Mouse (Mus musculus) forebrain, embryonic 16.5 days (tissue): Measurements from ENCODE around the gene Sestd1. TPM values are rescaled to one million over a fixed set of nuclear protein-coding genes. Genes with fewer than 3 reads are reported as not detected.

Experiments
- ATAC-seq: fragments of 200-750 bp; cut with Nextera tagmentation; 2 replicates; pipeline ENCODE4 v1.8.0; 2017; ENCODE audit warnings: mild to moderate bottlenecking, moderate library complexity
- H3K27ac ChIP-seq: fragments of 300-500 bp; sonication (generic); 2 replicates; pipeline ENCODE4 v1.5.1; 2014; ENCODE audit warnings: low read length, control low read depth
- H3K27me3 ChIP-seq: fragments of 300-500 bp; sonication (generic); replicated peaks from 2 replicates; pipeline ENCODE4 v1.6.1; 2014; ENCODE audit warnings: low read length; ENCODE audit not compliant: control insufficient read depth, insufficient read depth
- H3K36me3 ChIP-seq: fragments of 300-500 bp; sonication (generic); 2 replicates; pipeline ENCODE4 v1.6.1; 2014; ENCODE audit not compliant: control insufficient read depth, insufficient read depth
- H3K4me1 ChIP-seq: fragments of 300-500 bp; sonication (generic); replicated peaks from 2 replicates; pipeline ENCODE4 v1.6.1; 2014; ENCODE audit warnings: low read length; ENCODE audit not compliant: control insufficient read depth, insufficient read depth
- H3K4me2 ChIP-seq: fragments of 300-500 bp; sonication (generic); 2 replicates; pipeline ENCODE4 v1.6.1; 2014; ENCODE audit warnings: mild to moderate bottlenecking, low read length, control low read depth
- H3K4me3 ChIP-seq: fragments of 300-500 bp; sonication (generic); replicated peaks from 2 replicates; pipeline ENCODE4 v1.5.1; 2014; ENCODE audit warnings: mild to moderate bottlenecking, low read length, control low read depth
- H3K9ac ChIP-seq: fragments of 300-500 bp; sonication (generic); replicated peaks from 2 replicates; pipeline ENCODE4 v1.6.1; 2014; ENCODE audit warnings: low read depth, low read length, control low read depth
- H3K9me3 ChIP-seq: fragments of 300-500 bp; sonication (generic); 2 replicates; pipeline ENCODE4 v1.6.1; 2016; ENCODE audit warnings: low read length; ENCODE audit not compliant: control insufficient read depth
- WGBS: fragments of 180-500 bp; shearing (Covaris S2); extraction: QIAGEN DNeasy Blood & Tissue Kit; methylation state at CpG from one replicate; pipeline ENCODE4 v1.1.7; 2014; 5-methylcytosine and 5-hydroxymethylcytosine counted together
- polyA plus RNA-seq: library from polyadenylated mRNA; unstranded; fragments of >200 nt; fragmentation: Nextera tagmentation; extraction: Ambion mirVana; gene quantifications from 2 replicates; pipeline ENCODE4 v1.2.1, GENCODE M21; 2015

Gene Sestd1
- polyA plus RNA-seq, 1 experiment from 2014 or later, result 38.4 TPM

DNA sequence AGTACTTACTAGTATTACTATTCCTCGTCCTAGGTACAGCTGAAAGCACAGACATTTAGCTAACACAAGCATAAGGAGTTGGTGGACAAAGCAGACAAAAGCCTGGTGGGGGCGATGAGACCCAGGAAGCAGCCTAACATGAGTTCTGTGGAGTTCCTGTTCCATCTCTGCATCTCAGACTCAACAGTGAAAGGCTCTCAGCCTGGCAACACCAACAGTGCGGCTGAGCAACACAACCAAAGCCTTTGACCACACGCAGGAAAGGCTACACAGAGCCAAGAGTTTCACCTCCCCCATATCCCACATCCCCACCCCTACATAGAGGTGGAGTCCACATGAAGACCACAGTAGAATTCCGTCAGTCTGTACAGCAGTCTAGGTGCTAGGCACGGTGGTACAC is 15.8 kb downstream of the Sestd1 start:
- H3K36me3 ChIP-seq, result no peaks in the 10 kb centered on the region
- H3K4me1 ChIP-seq, result peaks cover 26% of the 10 kb centered on the region
- no peak overlapping the region for H3K4me2 ChIP-seq
- H3K27me3 ChIP-seq, result no peaks in the 10 kb centered on the region
- H3K9me3 ChIP-seq, result no peaks in the 10 kb centered on the region
- H3K9ac ChIP-seq, result no peak overlapping the region
- 81% methylated on average over 6 of the region's 6 CpGs for WGBS
- no peak for ATAC-seq
- H3K27ac ChIP-seq, result no peak overlapping the region
- no peak overlapping the region for H3K4me3 ChIP-seq

DNA sequence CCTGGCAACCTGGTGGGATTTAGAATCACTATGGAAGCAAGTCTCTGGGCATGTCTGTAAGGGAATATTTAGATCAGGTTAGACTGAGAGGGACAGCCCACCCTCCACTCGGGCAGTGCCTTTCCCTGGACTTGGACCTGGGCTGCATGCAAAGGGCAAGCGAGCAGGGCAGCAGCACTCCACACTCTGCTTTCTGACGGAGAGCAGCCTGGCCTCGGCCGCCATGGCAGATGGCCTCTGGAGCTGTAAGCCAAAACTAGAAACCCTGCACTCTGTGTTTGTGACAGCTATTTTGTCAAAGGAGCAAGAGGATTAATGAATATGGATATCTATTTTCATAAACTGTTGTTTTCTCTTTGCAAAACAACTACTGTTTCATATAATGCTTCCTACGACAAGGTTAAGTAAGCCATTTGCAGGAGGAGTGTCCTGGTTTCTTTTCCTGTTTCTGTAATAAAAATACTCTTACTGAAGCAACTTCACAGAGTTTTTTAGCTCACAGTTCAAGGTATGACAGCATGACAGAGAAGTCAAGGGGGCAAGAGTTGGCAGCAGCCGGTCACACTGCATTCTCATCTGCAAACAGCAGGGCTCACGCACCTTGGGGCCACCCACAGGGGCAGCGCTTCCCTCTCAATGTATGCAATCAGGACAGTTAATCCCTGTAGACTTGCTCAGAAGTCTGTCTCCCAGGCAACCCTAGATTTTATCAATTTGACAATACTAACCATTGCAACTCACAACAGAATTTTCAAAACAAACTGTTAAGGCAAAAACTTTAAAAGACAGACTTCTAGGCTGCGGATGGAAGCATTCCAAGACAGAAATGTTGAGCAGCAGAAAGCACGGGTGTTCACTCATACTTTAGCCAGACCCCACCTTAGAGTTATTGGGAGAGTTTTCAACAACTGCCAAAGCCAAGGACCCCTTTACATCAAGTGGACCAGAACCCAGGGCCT is 16.6 kb downstream of the Sestd1 start:
- ATAC-seq, result peak; percentile 61
- Histone ChIP-seq H3K27me3 (no peaks in the 10 kb centered on the region), H3K9me3 (no peaks in the 10 kb centered on the region), H3K4me2 (no peak overlapping the region), H3K4me1 (peaks cover 23% of the 10 kb centered on the region), H3K4me3 (no peak overlapping the region), H3K27ac (no peak overlapping the region), H3K36me3 (no peaks in the 10 kb centered on the region), H3K9ac (no peak overlapping the region)
- WGBS, result 47% methylated on average over 11 of the region's 11 CpGs

DNA sequence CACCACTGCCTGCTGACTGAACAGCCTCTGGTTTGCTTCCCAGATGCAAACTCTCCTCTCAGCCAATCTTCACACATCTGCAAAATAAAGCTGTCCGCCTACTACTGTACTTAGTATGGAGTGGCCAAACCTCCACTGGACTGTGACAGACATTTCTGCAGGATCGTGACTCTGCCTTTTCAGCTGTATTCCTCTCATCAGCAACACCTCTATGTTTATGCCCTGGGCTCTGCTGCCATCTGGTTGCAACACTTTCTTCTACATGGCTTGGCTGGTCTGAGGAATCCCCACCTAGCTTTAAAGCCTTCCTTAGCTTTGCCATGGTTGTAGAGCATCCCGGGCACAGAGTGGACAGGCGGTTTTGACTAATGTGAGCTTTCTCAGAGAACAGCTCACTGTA is 20.3 kb downstream of the Sestd1 start:
- no peak for ATAC-seq

DNA sequence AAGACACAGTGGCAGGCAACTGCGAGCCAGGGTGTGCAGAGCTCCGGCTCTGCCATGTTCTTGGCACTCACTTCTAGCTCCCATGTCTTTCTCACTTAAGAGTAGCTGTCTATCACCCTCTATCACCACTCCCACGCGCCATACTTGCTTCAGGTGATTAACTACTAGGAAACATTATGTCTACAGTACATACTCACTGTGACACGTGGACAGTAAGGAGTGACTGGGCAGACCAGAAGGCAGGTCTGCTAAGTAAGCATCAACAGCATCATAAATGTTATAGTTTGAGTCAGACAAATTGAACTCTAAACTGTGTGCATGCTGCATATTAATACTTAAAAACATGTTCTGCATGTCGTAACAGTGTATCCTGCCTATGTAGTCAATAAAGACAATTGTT is 27.2 kb downstream of the Sestd1 start:
- 91% methylated on average over 6 of the region's 6 CpGs for WGBS
- Histone ChIP-seq H3K4me3 (no peak overlapping the region), H3K9me3 (no peaks in the 10 kb centered on the region), H3K4me1 (peaks cover 11% of the 10 kb centered on the region), H3K9ac (no peak overlapping the region), H3K4me2 (no peak overlapping the region), H3K27me3 (no peaks in the 10 kb centered on the region), H3K36me3 (no peaks in the 10 kb centered on the region), H3K27ac (no peak overlapping the region)
- no peak for ATAC-seq

More for the DNA sequence above, 20.3 kb downstream of the Sestd1 start:
- H3K4me3 ChIP-seq, result no peak overlapping the region
- H3K9me3 ChIP-seq, result no peaks in the 10 kb centered on the region
- H3K9ac ChIP-seq, result no peak overlapping the region
- no peak overlapping the region for H3K27ac ChIP-seq
- 89% methylated on average over 4 of the region's 4 CpGs for WGBS
- no peaks in the 10 kb centered on the region for H3K36me3 ChIP-seq
- no peak overlapping the region for H3K4me2 ChIP-seq
- no peaks in the 10 kb centered on the region for H3K27me3 ChIP-seq
- peaks cover 13% of the 10 kb centered on the region for H3K4me1 ChIP-seq

DNA sequence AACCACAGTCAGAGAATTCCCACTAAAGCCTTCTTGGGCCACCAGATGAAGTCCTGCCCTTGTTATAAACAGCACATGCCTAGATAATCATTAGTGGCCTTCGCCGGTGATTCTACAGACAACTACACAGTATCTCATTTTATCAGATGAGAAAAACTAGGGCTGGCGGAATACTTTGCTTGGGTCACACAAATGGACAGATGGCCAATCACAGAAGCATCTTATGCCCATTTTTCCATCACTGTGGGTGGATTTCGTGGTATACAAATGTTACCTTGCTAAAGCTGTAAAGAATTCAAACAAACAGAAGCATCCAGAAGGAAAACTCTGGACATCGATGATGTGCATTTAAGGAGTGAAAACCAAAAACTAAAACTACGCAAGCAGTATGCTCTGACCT is 28.7 kb downstream of the Sestd1 start:
- Histone ChIP-seq H3K36me3 (no peaks in the 10 kb centered on the region), H3K4me2 (no peak overlapping the region), H3K4me1 (peaks cover 11% of the 10 kb centered on the region), H3K9me3 (no peaks in the 10 kb centered on the region), H3K27ac (no peak overlapping the region), H3K4me3 (no peak overlapping the region), H3K9ac (no peak overlapping the region), H3K27me3 (no peaks in the 10 kb centered on the region)
- no peak for ATAC-seq
- WGBS, result 93% methylated on average over 6 of the region's 6 CpGs

DNA sequence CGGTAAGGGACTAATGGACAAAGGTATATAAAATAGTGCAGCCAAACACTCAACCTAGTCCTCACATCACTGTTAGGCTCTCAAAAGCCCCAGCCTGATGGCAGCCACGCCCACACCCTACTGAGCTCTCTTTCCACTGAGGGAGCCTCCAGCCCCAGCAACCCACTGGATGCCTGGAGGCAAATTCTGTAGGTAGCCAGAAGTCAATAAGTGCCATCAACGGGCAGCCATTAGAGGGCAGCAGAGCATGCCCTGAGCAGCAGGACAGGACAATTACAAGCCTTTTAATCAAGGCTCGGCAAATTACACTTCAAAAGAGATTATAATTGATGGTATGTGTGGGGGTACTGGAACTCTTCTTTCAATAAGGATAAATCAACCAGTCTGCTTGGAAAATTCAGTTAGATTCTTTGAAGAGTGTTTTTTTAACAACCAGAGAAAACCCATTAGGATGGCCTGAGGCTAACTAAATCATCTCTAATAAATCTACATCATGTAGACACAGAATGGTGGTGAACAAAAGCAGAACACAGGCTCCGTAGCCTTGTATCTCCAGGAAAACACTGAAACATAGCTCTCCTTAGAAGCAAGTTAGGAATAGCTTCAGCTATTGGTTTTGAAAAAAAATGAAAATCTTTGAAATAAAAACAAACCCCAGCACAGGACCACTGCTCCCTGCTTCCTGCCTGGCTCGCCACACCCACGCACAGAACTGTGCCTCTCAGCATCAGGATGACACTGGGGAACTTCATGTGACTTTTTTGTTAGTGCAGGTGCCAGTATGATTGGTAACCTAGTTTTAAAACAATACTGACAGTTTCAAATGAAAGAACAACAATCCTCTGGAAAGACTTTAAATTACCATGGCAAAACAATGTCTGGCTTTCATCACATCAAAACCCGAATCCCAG is 30.4 kb downstream of the Sestd1 start:
- H3K4me1 ChIP-seq, result peaks cover 17% of the 10 kb centered on the region
- WGBS, result 39% methylated on average over 8 of the region's 8 CpGs
- no peak overlapping the region for H3K4me3 ChIP-seq
- no peaks in the 10 kb centered on the region for H3K27me3 ChIP-seq
- H3K27ac ChIP-seq, result no peak overlapping the region
- H3K4me2 ChIP-seq, result no peak overlapping the region
- no peaks in the 10 kb centered on the region for H3K36me3 ChIP-seq
- H3K9ac ChIP-seq, result no peak overlapping the region
- ATAC-seq, result peak; percentile 58
- H3K9me3 ChIP-seq, result no peaks in the 10 kb centered on the region

DNA sequence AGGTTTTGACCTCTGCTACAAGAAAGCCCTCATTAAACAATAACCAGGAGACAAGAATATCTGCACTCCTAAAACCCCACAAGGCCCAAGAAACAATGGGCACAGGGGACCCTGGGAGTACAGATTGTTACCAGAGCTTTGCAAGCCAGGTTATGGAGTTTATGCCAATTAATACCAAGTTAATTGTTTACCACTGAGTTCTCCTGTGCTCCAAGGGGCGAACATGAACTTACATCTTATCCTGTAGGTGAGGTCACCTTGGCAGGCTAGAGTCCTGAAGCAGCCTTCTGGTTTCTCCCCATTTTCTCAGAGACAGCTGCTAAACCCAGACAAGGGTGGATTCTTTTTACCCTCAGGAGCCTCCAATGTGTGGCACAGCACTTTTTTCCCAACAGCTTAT is 32.0 kb downstream of the Sestd1 start:
- Histone ChIP-seq H3K9me3 (no peaks in the 10 kb centered on the region), H3K4me2 (no peak overlapping the region), H3K27ac (no peak overlapping the region), H3K36me3 (peaks cover 8% of the 10 kb centered on the region), H3K9ac (no peak overlapping the region), H3K27me3 (no peaks in the 10 kb centered on the region), H3K4me3 (no peak overlapping the region), H3K4me1 (peaks cover 17% of the 10 kb centered on the region)
- 86% methylated on average over 1 of the region's 1 CpGs for WGBS
- no peak for ATAC-seq

DNA sequence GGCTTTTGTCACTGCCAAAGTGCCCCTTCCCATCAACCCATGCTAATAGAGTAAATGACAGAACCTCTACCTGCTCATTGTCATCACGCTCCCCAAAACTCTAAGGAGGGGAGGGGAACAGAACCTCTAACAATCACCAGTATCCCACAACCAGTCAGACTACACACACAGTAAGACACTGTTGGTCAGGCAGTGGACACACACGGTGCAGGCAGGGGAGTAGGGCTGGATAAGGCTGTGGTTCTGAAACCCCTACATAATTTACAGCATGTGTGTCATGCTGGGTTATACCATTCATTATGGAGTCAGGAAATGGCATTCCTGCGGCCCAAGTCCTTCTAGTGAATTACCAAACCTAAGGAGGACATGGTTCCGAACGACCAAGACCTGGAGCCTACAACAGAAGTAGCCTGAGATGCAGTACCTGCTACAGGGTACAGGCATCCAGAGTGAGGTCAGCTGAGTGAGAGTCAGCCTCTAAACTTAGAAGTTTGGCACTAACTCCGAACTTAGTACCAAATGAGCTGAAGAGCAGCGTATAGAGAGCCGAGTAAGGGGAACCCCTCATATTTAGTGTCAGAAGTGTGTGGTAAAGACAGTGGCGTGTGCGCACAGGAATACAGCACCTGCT is 33.1 kb downstream of the Sestd1 start:
- Histone ChIP-seq H3K27ac (no peak overlapping the region), H3K9me3 (no peaks in the 10 kb centered on the region), H3K4me3 (no peak overlapping the region), H3K4me1 (peaks cover 17% of the 10 kb centered on the region), H3K9ac (no peak overlapping the region), H3K4me2 (no peak overlapping the region), H3K27me3 (no peaks in the 10 kb centered on the region), H3K36me3 (peaks cover 11% of the 10 kb centered on the region)
- WGBS, result 93% methylated on average over 10 of the region's 10 CpGs
- ATAC-seq, result no peak

DNA sequence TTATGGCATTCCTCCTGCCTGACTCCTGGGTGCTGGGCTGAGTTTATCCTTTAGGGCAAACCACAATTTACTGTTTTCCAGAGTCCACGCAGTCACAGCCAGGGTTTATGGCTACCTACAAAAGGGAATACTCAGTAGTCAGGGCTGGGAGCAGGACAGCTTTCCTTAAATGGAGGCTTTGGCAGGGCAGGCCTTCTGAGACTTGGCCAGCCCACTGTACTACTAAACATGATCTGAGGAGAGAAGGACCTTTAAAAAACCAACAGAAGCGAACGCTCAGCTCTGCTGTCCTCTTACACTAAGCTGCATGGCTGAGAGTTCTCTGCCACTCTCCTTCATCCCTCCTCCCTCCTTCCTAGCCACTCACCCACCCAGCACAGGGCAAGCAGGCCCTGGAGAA is 34.6 kb downstream of the Sestd1 start:
- Histone ChIP-seq H3K27me3 (no peaks in the 10 kb centered on the region), H3K36me3 (peaks cover 13% of the 10 kb centered on the region), H3K4me3 (no peak overlapping the region), H3K9ac (no peak overlapping the region), H3K4me2 (no peak overlapping the region), H3K9me3 (no peaks in the 10 kb centered on the region), H3K4me1 (peaks cover 17% of the 10 kb centered on the region), H3K27ac (no peak overlapping the region)
- WGBS, result 62% methylated on average over 3 of the region's 3 CpGs
- no peak for ATAC-seq
